Mouse (Mus musculus) thymus, postnatal 14 days (tissue): ENCODE measurements around the gene Tprgl.

Source experiments
- DNase-seq: peaks from one replicate; pipeline ENCODE4 v3.0.0; 2021

Gene Tprgl

DNA sequence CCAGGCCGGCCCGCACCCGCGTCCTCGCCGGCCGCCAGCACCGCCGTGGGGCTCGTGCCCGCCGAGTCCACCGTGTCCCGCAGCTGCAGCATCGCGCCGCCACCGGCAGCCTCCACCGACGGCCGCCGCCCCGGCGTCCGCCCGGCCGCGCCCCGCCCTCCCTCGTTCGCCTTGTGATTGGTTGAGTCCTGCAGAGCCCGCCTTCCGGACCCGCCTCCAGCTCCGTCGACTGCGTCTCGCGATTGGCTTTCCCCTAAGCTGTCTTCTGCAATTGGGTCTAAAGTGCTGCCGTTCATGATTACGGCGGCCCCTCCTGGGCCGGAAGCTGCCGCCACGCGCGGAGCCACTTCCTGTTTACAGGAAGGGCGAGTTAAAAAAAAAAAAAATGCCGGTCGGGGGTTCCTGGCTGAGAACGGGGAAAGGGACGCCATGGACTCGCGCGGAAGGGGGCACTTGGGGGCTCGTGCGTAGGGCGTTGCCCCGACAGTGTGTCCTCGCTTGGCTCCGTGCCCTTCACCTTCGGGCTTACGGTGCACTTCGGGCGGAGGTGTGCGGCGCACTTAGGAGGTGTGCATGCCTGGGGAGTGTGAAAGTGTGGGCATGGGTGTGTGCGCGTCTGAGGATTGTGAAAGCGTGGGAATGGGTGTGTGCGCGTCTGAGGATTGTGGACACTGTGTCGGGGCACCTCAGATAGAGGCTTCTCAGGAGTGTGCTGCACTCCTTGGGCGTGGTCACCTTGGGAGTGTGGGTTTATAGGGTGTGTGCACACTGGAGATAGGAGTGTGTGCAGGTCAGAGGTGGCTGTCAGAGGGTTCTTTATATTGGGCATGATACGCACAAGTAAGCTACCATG is at the start of gene Tprgl:
Gene Tprgl, minus strand, starts transcription at position 129 of the 853 bp plus-strand sequence.
- DNase-seq: peak; percentile 98

DNA sequence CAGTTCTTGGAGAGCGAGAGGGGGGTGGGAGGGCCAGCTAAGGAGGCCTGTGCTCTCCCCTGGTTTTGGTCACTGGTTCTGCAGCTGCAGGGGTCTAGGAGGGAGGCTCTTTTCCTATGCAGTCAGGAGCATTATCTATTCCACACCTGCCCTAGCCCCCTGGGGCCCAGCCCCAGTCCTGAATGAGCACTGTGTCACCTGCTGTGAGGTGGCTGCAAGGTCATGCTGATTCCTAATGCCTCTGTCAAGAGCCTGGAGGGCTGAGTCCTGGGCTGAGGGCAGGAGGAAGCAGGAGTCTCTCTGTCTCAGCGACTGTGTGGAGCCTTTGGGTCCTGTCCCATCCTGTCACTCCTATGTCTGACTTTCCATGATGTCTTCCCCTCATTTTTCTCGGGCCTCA is 49.4 kb upstream of the Tprgl start:
- no peak for DNase-seq

DNA sequence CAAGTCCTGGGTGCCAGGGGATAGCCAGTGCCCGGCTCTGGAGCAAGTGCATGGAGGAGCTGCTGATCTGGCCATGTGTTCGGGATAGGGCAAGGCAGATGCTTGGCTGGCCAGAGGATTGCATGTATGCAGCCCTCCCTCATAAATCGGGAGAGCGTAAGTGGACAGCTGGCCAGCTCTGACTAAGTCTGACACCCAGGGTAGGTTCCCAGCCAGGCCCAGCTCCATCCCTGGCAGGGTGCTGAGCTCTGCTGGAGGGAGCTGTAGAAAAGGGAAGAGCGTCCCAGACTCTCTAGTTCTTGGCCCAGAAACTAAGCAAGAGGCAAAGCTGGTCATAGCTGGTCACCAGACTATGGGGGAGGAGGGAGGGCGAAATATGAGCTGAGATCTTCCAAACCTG is 48.6 kb upstream of the Tprgl start:
- no peak for DNase-seq

DNA sequence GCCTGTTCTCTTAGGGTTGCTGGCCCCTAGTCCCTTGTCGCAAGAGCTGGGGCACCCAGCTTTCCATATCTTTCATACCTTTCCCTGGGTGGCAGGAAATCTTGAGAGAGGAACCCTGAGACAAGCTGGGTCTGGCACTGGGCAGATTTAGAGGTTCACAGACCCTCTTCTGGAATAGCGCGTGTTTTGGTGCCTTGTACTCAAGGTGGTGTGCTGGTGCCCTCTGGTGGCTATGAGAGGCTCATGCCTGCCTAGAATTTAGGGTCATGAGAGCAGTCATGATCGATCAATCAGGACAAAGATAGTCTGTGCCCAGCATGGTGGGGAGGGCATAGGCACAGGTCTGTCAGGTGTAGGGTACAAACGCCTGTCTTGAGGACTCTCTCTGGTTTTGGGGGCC is 46.8 kb upstream of the Tprgl start:
- peak; percentile 50 for DNase-seq

DNA sequence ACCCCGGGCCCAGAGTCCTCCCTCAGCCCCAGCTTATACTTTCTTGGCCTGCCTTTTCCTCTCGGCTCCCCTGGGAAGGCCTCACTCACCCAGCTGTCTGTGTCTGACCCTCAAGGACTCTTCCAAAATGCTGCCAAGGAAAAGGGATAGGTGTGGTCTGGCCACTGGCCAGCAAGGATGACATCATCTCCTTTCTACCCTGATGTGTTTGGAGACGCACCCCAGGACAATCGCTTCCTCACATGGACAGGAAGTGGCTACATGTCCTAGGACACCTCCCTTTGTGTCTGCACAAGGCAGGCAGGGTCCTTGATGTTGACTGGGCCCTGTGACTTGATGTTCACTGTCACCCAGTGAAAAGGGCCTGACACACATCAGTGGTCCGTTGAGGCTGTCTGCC is 44.9 kb upstream of the Tprgl start:
- no peak for DNase-seq

DNA sequence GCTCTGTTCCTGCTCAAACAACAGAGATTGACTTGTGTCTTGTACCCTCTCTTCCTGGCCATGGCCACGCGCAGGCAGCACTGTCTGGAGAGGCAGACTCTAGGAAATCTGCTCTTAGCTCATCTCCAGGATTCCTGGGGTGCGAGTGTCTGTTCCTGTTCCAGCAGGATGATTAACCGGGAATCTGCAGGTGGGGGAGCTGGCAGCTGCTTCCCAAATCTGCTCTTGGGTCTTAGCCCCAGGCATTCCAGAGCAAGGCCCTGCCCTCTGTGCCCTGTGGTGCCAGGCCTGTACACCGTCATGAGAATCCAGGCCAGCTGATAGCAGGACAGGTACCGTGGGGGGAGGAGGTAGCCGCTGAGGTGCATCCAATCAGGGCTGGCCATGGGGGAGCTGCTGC is 44.1 kb upstream of the Tprgl start:
- DNase-seq: no peak

DNA sequence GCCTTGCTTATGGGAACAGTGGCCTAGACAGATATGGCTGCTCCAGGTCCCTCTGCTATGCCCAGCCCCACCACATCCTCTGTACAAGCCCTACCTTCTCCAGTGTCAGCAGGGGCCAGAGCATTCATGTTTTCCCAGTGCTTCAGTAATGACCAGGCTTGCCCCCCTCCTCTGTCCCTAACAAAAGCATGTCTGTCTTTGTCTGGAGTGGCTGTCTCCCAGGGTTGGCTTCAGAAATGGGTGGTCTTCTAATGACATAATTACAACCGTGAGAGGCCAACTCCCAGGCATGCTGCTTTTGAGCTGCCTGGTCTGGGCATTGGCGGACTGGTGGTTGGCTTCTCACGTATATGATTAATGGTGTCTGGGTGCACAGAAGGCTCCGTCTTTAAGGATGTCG is 41.0 kb upstream of the Tprgl start:
- DNase-seq: no peak

DNA sequence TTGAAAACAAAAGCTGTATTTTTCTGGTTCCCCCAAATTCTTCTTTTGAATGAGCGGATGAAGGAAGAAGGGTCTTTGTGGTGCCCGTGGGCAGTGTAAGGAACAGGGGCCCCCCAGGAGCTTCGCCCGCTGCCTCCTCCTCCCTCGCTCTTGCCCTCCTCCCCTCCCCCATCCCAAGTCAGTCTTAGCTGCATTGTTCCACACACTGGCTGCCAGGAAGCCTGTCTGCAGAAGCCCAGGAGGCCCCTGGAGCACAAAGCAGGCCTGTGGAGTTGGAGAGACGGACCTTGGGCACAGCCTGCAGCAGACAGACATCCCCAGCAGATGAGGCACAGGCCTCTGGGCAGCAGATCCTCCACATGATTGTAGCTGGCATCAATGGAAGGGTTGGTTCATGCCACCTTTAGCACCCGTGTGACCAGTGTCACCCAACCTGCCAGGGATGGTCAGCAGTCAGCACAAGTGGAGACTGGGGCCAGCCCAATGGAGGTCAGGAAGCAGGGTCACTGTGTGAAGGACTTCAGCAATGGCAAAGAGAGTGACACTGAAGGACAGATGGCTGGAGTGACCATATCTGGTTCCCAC is 38.0 kb upstream of the Tprgl start:
- no peak for DNase-seq

DNA sequence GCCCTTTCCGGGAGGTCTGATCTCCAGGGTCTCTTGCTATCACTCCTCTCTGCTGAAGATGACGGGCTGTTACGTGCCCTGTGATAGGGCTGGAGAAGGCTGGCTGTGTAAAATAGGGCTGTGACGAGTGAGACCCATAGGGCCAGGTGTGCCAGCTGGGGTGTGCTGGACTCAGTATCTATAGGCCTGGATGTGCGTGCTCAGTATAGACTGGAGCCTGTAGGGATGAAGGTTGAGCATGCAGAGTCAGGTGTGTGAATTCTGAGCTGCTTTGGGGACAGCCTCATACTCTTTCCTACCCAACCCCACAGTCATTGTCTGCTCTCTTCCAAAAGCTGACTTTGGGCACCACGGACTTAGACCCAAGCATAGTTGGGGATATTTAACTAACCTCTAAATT is 37.5 kb upstream of the Tprgl start:
- DNase-seq: no peak

DNA sequence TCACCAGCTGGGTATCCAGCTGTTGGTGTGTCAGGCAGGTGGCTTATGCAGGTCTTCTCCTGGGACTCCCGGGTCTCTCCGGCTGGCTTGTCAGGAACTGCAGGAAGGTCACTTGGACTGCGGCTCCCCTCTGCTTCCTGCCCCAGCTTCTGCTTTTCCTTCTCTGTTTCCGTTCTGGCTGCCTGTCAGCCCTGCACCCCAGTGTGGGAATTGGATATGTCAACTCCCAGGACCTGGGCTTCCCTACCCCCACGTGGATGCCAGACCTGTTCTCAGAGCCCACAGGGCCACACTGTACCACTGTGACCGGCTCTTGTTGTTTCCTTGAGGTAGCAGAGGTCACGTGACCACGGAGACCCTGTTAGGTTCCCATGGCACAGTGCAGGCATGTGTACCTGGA is 28.5 kb upstream of the Tprgl start:
- no peak for DNase-seq

DNA sequence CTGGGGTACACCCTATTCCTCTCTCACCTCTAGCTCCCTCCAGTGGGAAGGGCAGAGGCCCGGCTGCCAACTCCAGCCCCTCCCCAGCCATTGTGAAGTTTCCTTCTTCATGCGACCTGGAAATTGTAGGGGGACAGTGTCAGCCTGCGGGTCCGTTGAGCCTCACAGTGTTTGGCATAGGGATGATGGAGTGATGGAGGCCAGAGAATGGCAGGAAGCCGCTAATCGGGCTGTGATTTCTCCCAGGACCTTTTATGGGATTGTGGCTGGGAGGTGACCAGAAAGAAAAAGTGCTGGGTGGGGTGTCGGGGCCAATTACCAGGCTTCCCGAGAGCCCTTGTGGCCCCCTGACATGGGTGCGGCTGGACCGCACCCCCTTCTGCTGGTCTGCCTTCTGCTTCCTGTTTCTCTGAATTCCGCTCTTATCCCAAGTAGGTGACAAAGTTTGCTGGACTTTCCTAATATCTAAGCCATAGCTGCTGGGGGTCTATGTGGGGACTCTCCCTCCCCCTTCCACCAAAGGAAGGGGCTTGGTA is 25.6 kb upstream of the Tprgl start:
- no peak for DNase-seq

DNA sequence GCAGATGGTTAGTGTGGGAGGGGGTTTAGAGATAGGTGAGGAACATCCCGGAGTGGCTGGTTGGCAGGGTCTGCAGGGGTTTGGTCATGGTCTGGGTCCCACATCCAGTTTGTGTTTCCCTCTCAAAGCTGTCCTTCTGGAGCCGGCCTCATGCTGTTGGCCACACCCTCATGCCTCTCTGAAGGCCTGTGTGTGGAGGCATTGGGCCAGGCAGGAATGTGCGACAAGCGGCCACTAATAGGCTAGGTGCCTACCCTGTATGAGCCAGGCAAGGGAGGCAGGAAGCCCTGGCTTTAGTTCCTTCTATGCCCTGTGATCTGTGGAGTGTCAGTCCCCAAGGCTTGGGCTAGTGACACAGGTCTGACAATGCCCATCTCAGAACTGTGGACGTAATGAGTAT is 24.5 kb upstream of the Tprgl start:
- DNase-seq: no peak

DNA sequence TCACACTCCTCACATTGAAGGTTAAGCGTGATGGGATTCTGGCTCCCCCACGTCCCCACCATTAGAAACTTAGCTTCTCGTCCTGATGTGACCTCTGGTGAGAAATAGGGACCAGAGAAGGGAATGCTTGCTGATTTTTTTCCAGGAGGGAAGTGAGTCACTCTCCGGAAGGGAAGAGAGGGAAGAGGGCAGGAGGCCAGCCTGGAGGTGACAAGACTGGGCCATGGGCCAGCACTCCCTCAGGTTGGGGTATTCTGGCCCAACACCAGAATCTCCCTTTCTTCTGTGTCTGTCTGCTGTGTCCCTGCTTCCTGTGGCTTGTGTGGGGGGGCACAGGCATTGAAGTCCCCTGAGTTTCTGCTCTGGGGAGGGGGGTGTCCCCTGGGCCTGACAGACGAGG is 23.1 kb upstream of the Tprgl start:
- DNase-seq: no peak

DNA sequence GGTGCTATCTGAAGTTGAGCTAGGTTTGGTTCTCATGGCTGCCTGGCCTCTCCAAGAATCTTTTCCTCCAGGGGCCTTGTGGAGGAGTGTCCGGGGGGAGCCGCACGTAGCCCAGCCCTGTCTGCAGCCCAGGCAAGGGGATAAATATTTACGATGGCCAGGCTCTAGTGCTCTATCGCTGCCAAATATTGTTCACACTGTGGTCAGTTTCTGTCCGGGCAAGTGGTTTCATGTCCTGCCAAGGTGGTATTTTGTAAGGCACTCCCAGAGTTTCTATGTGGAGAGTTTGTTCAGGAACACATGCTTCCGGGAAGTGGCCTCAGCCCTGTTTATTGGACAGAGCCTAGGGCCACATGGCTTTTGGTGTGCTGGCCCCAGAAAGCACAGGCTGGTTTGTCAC is 20.5 kb upstream of the Tprgl start:
- no peak for DNase-seq

DNA sequence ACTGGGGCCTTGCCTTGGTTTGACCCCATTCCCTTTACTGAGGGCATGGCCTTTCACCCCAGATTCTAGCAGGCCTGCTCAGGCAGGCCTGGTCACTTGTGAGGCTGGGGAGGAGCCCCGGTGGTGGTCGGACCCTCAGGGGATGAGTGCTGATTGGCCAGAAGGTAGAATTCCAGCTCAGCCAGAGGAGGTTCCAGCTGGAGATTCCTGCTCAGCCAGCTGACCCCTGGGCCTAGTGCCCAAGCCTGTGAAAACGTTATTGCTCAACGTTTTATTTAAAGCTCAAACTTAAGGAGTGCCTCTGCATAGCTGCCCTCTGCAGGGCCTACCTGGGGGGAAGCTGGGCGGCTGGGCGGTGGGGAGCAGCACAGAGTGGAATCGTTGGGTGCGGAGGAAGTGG is 16.8 kb upstream of the Tprgl start:
- no peak for DNase-seq

DNA sequence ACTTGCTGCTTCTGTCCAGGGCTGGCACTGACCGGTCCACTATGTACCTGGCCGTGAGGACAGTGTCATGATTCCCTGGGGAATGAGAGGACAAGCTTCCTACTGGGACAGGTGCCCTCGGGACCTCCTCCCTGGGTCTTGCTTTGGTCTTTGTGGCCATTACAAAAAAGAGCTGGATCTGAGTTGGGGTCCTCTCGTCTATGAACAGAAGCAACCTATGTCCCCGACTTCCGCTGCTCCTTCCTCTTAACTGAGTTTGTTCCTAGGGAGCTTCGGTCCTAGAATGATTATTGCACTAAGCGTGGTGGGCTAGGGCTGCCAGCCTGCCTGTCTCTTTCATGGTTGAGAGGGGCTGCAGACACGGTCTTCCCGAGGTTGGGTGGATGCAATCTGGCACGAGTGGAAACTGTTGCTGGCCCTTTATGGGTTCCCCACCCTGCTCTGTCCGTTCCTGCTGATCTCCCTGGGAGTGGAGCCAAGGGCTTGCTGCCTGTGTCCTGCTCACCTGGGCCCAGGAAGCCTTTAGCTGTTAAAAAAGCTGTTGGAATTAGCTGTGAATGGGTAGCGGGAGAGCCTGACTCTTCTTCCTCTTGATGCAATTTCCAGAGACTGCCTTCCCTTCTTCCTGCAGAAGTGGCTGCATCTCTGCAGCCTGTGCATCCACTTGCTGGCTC is 11.6 kb upstream of the Tprgl start:
- DNase-seq: no peak

DNA sequence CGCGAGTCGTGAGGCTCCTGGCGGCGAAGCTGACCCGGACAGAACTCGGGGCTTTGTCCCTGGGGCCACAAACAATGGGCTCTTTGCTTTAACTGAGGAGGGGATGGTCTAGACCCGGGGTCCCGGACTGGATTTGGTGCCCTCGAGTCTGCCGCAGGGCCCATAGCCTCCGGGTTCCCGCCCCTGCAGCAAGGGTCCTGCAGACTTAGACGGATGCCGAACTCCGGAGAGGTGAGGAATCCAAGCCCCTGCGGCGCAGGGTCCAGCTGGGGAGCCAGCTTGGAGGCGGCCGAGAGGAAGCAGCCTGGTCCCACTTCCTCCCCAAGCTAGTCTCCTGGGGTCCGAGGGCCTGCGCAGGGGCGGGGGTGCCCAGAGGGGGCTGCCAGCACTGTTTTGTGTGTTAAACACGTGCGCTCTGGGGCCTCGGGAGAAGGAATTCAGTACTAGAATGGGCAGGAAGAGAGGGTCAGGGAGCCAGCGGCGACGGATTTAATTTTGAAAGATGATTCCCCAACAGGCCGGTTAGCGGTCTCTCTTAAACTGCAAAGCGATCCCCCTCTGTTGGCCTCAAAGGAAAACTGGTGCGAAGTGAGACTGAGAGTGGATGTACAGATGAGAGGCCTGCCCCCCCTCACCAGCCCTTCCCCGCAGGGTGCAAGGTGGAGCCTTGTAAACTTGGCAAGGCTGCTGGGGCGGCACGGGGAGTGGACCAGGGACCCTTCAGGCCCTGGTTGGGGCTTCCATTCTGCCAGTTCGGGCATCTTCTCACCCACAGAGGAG is 10.9 kb upstream of the Tprgl start:
- no peak for DNase-seq

DNA sequence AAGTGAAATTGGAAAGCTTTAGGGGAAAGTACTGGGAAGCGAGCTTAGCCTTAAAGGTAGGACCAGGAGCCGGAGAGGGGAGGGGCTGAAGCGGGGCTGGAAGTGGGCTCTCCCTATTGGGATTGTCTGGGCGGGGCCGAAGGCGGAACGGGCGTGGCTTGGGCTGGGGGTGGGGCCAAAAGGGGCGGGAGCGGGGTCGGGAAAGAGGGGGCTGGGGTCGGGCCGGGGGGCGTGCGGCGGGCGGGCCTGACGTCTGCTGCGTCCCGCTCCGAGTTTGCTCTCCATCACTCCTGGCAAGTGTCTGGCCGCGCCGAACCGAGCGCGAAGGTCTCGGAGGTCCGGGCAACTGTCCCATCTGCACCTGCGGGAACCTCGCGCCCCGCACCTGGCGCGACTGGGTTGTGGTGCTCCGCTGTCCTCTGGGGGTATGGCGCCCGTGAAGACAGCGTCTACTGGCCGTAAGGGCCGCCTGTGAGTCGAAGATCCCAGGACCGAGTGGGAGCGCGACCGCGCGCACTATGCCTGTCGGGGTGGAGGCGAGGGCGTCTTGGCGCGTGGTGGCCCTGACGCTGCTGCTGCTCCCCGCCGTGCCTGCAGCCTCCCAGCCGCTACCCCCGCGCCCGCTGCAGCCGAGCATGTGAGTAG is 10.2 kb upstream of the Tprgl start, which contains the start of gene Megf6:
Gene Megf6, plus strand, starts transcription at position 225 of the 645 bp plus-strand sequence.
- DNase-seq: no peak

DNA sequence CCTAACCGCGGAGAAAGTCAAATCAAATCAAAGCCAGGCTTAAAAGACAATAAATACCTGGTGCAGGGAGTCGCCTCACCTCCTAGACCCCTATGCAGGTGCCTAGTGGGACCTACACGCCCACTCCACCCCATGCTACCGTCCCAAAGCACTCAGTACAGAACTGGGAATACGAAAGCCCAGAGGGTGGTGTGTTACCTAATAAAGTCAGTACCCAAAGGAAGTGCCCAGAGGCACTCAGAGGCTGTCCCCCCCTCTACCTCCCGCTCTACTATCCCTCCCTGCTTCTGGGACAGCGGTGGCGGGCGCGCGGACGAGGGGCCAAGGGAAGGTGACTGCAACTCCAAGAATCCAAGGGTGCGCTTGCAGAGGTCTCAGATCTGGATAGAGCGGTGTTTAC is 9.6 kb upstream of the Tprgl start:
- DNase-seq: no peak

DNA sequence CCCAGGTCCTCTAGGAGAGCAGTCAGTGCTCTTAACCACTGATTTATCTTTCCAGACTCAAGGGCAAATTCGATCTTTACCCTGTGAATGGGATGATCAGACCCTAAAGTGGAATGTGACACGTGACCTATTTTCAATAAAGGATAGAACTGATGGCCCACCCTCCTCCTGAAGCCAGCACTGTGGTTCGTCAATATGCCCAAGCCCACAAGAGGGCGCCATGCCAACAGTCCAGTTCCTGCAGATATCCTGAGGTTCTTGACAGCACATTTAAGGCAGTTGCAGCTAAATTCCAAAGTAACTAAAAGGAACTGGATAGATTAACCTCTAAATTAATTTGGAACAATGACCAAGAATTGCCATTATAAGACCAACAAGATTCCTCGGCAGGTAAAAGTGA is 6.6 kb upstream of the Tprgl start:
- peak; percentile 60 for DNase-seq

DNA sequence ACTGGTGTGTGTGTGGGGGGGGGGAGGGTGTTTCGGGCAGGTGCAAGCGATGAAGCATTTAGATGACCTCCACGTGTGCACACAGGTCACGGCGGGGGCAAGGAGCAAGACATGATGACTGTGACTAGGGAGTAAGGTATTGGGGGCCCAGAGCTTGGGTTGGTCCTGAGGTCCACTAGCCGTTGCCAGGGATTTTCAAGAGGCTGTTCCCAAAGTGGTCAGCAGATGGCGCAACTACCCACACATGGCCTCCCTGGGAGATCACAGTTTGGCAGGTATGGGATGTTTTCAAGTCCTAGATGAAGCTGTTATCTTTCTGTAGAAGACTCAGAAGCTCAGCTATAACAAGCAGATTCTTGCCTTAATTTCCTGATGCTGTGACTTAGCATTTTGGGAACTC is 2.8 kb upstream of the Tprgl start:
- peak; percentile 63 for DNase-seq

DNA sequence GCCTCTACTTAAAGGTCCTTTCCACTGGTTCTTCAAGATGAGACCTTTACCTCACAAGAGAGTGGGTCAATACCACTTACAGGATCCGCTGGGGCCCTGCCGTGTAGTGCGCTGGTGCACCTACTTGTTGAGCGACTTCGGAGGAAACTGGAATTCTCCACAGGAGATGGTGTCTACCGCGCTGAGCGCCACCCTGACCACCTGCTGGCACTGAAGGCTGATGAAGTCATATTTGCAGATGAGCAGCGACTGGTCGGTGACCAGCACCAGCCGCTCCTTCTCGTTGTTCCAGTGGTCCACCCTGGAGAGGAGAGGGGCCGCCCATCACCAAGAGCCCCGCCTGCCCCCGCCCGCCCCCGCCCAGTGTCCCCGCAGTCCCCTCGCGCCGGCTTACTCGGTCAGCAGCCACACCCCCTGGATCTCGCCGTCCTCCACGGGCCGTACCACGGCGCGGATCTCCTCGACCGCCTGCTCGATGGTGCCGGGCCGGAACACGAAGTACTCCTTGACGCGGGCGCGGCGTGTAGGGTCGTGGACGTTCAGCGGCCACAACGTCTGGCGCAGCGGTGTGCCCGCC is 417 bp downstream of the Tprgl start:
- peak; percentile 48 for DNase-seq
